Mouse (Mus musculus) layer of hippocampus, postnatal 14 days (tissue): ENCODE results near the gene Mccc1. TPM values are rescaled to one million over a fixed set of nuclear protein-coding genes. Genes with fewer than 3 reads are reported as not detected.

Experiments
- DNase-seq, 2 experiments: peaks; one replicate each; pipeline ENCODE4 v3.0.0; 2021 to 2022; ENCODE audit warnings: low spot score in 2 of 2, mixed read lengths in 1 of 2
- long read RNA-seq, 2 experiments: library from polyadenylated mRNA; stranded (forward); transcript quantifications; one replicate each; pipeline ENCODE4 v2.0.0; 2021
- total RNA-seq, 2 experiments: library from RNA; stranded (reverse); gene quantifications; 2 replicates each; pipeline ENCODE4 v1.2.3; 2021

Mccc1 gene
- 10 to 100 TPM; 34.3 to 45.2 TPM for total RNA-seq
- long read RNA-seq, experiment 1, transcript Mccc1-201 (19 exons, 2,455 nt) = major isoform, 15 of 34 reads
- long read RNA-seq, experiment 1, partial matches to known transcripts = 11 of 34 reads
- long read RNA-seq, experiment 1, other reads (novel, unspliced or antisense) = 8 of 34 reads
- long read RNA-seq, experiment 2, transcript Mccc1-201 (19 exons, 2,455 nt) = major isoform, 30 of 47 reads
- long read RNA-seq, experiment 2, partial matches to known transcripts = 4 of 47 reads
- long read RNA-seq, experiment 2, other reads (novel, unspliced or antisense) = 13 of 47 reads

DNA sequence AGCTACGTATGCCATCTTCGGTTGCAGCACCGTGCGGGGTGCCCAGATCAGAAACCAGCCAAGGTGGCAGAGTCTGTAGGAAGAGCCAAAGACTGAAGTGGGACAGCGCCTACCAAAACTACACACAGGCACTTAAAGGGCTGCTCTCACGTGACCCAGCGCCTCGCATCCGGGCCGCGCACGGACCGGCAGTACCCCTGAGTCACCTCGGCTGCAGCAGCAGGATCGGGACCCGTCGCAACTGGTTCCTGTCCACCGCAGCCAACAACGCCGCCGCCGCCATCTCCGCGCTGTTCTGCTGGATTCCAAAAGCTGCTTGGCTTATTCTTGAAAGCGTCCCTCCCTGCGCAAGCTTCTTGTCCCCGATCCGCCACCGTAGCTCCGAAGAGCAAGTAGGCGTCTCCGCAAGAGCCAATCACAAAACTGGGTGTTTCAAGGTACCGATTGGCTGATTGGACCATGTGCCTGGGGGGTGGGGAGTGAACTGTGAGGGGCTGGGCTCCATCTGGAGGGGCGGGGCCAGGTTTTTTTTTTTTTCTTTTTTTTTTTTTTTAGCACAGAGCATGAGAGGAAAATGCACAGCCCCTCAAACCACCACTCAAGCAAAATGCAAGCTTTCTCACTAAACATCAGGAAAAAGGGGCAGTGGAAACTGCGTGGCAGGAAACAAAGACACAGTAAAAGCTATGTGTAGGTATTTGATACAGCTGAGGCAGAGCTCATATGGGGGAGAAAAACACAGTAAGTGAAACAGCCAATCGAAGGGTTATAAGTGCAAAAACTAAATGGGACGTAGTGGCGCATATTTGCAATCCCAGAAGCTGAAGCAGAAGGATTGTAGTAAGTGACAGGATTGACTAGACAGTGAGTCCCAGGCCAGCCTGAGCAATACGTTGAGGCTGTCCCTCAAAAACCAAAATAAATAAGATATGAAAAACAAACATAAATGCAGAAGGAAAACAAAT lies at the start of gene Mccc1:
Gene Mccc1, minus strand, starts transcription at position 404 of the 965 bp plus-strand sequence.
- peak; percentile 97 to 98 for DNase-seq

DNA sequence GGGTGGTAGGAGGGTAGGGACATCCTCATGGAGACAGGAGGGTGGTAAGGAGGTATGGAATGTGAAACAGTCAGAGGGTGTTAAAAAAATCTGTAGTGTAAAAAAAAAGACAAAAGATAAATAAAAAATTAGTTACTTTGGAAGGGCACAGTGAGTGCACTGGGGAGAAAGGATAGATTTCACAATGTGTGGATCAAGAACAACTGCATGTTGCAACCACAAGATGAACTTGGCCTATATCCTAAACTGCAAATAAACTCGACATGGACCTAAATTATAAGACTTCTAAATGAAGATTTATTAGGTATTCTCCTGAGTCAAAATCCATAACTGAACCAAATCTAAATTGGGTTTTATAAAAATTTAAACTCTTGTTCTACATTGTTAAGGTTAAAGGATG lies 48.6 kb upstream of the Mccc1 start:
- no peak for DNase-seq

- DNase-seq = no peak
Observed at GRCm38 (mm10) chr3:36045086-36045485, 44.6 kb upstream of the Mccc1 start.

- no peak for DNase-seq
Observed at GRCm38 (mm10) chr3:36044520-36044919, 44.0 kb upstream of the Mccc1 start.

DNA sequence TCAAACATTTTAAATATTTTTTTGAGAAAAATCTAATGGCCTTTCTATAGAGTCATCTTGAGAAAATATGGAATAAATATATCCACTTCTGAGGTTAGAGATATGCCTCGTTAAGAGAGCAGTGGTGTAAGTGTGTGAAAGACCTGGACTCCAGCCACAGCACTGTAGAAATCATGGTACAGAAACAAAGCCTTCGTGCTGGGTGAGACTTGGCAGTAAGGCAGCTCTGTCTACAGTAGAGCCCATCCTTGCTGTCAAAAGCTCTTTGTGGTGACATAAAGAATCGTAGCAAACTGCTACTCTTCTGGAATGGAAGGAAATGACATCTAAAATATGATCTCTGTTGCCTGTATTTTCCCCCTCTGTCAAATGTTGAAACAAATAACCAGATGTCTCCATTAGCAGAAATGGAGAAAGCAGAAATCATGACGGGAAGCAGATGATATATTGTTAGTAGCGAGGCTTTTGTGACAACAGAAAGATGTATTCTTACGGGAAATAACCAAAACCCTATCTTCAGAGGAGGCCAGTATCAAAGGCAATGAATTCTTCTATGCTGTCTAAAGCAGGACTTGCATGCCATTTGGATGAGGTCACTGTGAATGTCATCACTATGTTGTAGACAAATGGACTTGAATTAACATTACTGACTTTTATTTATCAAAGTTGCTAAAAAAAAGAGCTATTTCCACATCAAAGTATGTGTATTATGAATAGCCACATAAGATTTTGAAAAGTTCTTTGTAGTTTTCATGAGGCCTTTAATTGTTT lies 31.4 kb upstream of the Mccc1 start:
- DNase-seq = no peak

DNA sequence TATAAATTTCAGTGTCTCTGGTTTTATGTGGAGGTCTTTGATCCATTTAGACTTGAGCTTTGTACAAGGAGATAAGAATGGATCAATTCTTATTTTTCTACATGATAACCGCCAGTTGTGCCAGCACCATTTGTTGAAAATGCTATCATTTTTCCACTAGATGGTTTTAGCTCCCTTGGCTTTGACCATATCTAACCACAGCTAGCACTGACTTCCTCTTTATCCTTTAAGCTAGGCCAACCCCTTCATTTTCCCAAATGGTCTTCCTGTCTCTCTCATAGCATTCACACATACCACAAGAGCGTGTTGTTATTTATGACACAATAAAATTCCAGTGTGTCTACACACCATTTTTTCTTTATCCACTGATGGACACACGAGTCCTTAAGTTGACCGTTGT lies 29.5 kb upstream of the Mccc1 start:
- no peak for DNase-seq

GRCm38 (mm10) chr3:36025732-36026131 lies 25.3 kb upstream of the Mccc1 start:
- no peak for DNase-seq

- no peak for DNase-seq
Observed at GRCm38 (mm10) chr3:36011239-36011638, 10.8 kb upstream of the Mccc1 start.

- no peak for DNase-seq
Observed at GRCm38 (mm10) chr3:36008411-36009154, 8.1 kb upstream of the Mccc1 start.

GRCm38 (mm10) chr3:36004028-36004895 lies 3.8 kb upstream of the Mccc1 start:
- no peak for DNase-seq

DNA sequence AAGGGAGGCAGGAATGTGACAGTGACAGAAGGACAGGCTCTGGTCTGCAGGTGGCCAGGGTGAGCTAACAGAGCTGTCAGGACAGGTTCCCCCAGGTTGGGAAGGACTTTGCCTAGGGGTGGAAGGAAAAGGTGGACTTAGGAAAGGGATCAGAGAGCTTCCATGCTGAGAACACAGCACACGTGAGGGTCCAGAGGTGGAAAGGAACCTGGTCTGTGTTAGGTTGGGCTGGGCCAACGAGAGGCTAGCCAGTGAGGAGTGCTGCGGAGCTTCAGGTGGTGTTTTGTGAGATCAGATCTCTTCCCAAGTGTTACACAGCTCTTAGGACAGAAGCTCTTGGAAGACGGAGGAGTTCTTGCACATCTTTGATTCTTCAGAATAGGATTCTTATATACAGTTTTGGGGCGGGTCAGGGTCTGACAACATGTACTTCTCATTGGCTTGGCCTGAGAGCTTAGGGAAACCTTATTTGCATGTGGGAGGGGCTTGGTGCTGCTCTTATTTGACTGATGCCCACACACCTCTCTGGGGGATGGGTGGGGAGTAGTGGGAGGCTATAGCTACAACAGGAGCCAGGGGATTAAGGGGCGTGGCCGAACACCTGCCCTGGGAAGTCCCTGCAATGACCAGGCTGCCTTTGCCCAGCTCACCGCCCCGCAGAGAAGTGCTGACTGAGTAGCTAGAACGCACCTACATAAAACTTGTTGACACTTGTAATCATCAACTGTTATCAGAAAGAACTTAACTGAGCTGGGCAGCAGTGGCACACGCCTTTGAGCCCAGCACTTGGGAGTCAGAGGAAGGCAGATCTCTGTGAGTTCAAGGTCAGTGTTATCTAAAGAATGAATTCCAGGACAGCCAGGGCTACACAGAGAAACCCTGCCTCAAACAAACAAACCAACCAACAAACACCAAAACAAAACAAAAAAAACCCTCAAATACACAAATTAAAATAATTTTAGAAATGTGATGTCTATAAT lies 5.6 kb downstream of the Mccc1 start:
- no peak for DNase-seq

DNA sequence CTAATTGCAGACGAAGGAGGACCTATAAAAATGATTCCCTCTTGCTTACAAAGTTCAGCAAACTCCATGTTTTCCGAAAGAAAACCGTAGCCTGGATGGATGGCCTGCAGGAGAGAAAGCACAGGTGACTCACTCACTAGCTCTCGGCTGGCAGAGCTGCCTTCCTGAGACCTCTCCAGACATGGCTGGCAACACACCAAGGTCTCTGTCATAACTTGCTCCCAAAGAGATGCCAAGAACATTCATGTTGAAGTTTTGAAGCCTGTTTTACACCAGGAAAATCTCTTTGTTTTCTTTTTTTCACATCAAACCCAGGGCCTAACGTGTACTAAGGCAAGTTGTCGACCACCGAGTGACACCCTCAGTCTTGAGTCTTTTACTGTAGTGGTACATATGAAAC lies 9.8 kb downstream of the Mccc1 start:
- no peak for DNase-seq

GRCm38 (mm10) chr3:35988031-35988430 lies 12.4 kb downstream of the Mccc1 start:
- DNase-seq = no peak

- no peak for DNase-seq
Observed at GRCm38 (mm10) chr3:35986266-35986665, 14.2 kb downstream of the Mccc1 start.

- DNase-seq = peak in 1 of 2 experiments; percentile 13
Observed at GRCm38 (mm10) chr3:35973551-35973950, 26.9 kb downstream of the Mccc1 start.

DNA sequence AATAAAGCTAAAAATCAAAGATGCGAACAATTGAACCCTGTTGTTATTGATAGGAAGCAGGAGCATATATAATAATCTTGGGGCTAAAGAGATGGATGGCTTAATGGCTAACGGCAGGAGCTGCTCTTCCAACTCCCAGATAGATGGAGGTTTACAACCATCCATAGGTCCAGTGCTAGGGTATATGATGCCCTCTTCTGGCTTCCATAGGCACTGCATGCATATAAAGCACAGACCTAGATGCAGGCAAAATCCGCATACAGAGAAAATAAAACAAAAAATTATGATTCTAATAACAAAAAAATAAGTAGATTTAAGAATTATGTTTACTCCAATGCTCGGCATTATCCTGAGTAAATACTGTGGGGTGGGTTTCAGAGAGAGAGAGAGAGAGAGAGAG lies 27.5 kb downstream of the Mccc1 start:
- DNase-seq = peak in 1 of 2 experiments; percentile 26

GRCm38 (mm10) chr3:35971149-35971548 lies 29.3 kb downstream of the Mccc1 start:
- DNase-seq = peak in 1 of 2 experiments; percentile 34

- no peak for DNase-seq
Observed at GRCm38 (mm10) chr3:35970441-35970840, 30.0 kb downstream of the Mccc1 start.
